ENCODE assay signal across 8 mouse cellular contexts in genomic region chr11:58904410-58904718, GRCm38 (mm10). TPM values are rescaled to one million over a fixed set of nuclear protein-coding genes. Genes with fewer than 3 reads are reported as not detected.
DNase-seq lines count a peak whose midpoint lies in the region; ATAC-seq and TF ChIP-seq lines count a peak whose summit lies in the region.

No protein-coding gene starts in this region.

- H3K36me3 ChIP-seq in heart, embryonic 14.5 days (ENCODE audit: control insufficient read depth, insufficient read depth, low read length), result peaks cover 32% of the 10 kb centered on the region
- peaks cover 8% of the 10 kb centered on the region; the same call in 1 of the 2 replicates for H3K36me3 ChIP-seq in ES-E14 (ENCODE audit: control insufficient read depth, insufficient read depth, low read length, poor library complexity, severe bottlenecking)
- no peaks in the 10 kb centered on the region; the same call in 1 of the 2 replicates for H3K36me3 ChIP-seq in forebrain, embryonic 16.5 days (ENCODE audit: control insufficient read depth, insufficient read depth)
- peaks cover 19% of the 10 kb centered on the region for H3K36me3 ChIP-seq in liver, postnatal 0 days (replicated peaks; ENCODE audit: insufficient read depth, low read length)

- no peak for TF ChIP-seq EP300 in liver, postnatal 0 days (IDR thresholded peaks at IDR 0.05; ENCODE audit: low read depth)

- in situ Hi-C loops in ES-E14 (cut with MboI; ENCODE audit: low sequenced_read_pairs in 2 of 2, unreplicated experiment in 2 of 2), result no loop called here

- ATAC-seq in heart, embryonic 14.5 days (ENCODE audit: insufficient number of reproducible peaks, insufficient read depth, low FRiP score, low read depth), result no peak
- peak; percentile 9 for ATAC-seq in forebrain, embryonic 16.5 days
- peak; percentile 16; the same call in 1 of the 2 replicates for ATAC-seq in liver, postnatal 0 days

- H3K27ac ChIP-seq in heart, embryonic 14.5 days (replicated peaks in 1 of 2; ENCODE audit: control insufficient read depth in 1 of 2, insufficient read depth in 1 of 2, low read depth in 2 of 2, low read length in 2 of 2), result peak overlapping the region; percentile 66 to 88; a peak in 2 of 4 replicates
- no peak overlapping the region for H3K27ac ChIP-seq in ES-E14 (ENCODE audit: insufficient read depth, low read depth, low read length, poor library complexity, severe bottlenecking)
- H3K27ac ChIP-seq in forebrain, embryonic 16.5 days (ENCODE audit: low read length), result no peak overlapping the region
- H3K27ac ChIP-seq in liver, postnatal 0 days (ENCODE audit: low read depth), result peak overlapping the region; percentile 96

- H3K9ac ChIP-seq in heart, embryonic 14.5 days (ENCODE audit: low read length), result peak overlapping the region; percentile 82
- H3K9ac ChIP-seq in ES-E14 (ENCODE audit: insufficient read depth, low read depth, low read length, poor library complexity, severe bottlenecking), result no peak overlapping the region; the same call in 1 of the 2 replicates
- H3K9ac ChIP-seq in forebrain, embryonic 16.5 days (replicated peaks; ENCODE audit: low read depth, low read length), result 0 out of 2 replicates have a peak overlapping the region, but pooled peaks have one; percentile 36
- peak overlapping the region; percentile 88 for H3K9ac ChIP-seq in liver, postnatal 0 days (replicated peaks)

- 2% methylated on average over 8 of the region's 8 CpGs for WGBS in heart, embryonic 14.5 days
- WGBS in forebrain, embryonic 16.5 days, result 1% methylated on average over 8 of the region's 8 CpGs
- under 1% methylated on average over 8 of the region's 8 CpGs for WGBS in liver, postnatal 0 days (ENCODE audit: insufficient replicate concordance)

- intact Hi-C loops in heart, postnatal 25 days (cut with DNase I), result no loop called here
- intact Hi-C loops in left cerebral cortex, postnatal 10 days (cut with DNase I), result no loop called here

- no peak for DNase-seq in heart, postnatal 25 days (ENCODE audit: low spot score)
- no peak for DNase-seq in ES-E14 (ENCODE audit: low read depth, low spot score)
- DNase-seq in liver, postnatal 0 days, result no peak
- DNase-seq in right cerebral cortex, postnatal 25 days, result no peak
- no peak for DNase-seq in left cerebral cortex, postnatal 10 days (ENCODE audit: extremely low spot score in 1 of 2, low spot score in 2 of 2)
- no peak for DNase-seq in kidney, postnatal 14 days

- H3K4me1 ChIP-seq in heart, embryonic 14.5 days (ENCODE audit: control insufficient read depth in 2 of 2, insufficient read depth in 2 of 2, low read length in 2 of 2), result peaks cover 2 to 7% of the 10 kb centered on the region in 2 experiments; a peak in 3 of 4 replicates
- H3K4me1 ChIP-seq in ES-E14 (ENCODE audit: control insufficient read depth in 2 of 2, insufficient read depth in 2 of 2, low read length in 2 of 2, poor library complexity in 1 of 2), result peaks cover 0 to 4% of the 10 kb centered on the region in 2 experiments; a peak in 1 of 4 replicates
- peaks cover 8% of the 10 kb centered on the region for H3K4me1 ChIP-seq in forebrain, embryonic 16.5 days (replicated peaks; ENCODE audit: control insufficient read depth, insufficient read depth, low read length)
- peaks cover 25% of the 10 kb centered on the region for H3K4me1 ChIP-seq in liver, postnatal 0 days (ENCODE audit: insufficient read depth)

- TF ChIP-seq CTCF in liver, postnatal 0 days (IDR thresholded peaks at IDR 0.05; ENCODE audit: low read depth), result no peak

- no peaks in the 10 kb centered on the region for H3K27me3 ChIP-seq in heart, embryonic 14.5 days (ENCODE audit: control insufficient read depth, insufficient read depth, low read length)
- no peaks in the 10 kb centered on the region for H3K27me3 ChIP-seq in forebrain, embryonic 16.5 days (replicated peaks; ENCODE audit: control insufficient read depth, insufficient read depth, low read length)
- H3K27me3 ChIP-seq in liver, postnatal 0 days (ENCODE audit: insufficient read depth, low read length), result no peaks in the 10 kb centered on the region

- peak overlapping the region; percentile 65 to 73 for H3K4me3 ChIP-seq in heart, embryonic 14.5 days (ENCODE audit: control insufficient read depth in 1 of 2, insufficient read depth in 1 of 2, low read depth in 1 of 2, low read length in 2 of 2)
- H3K4me3 ChIP-seq in ES-E14 (ENCODE audit: insufficient read depth in 1 of 2, low read depth in 1 of 2, low read length in 2 of 2, poor library complexity in 1 of 2, severe bottlenecking in 1 of 2), result peak overlapping the region; percentile 44 to 87; a peak in 3 of 4 replicates
- H3K4me3 ChIP-seq in forebrain, embryonic 16.5 days (replicated peaks; ENCODE audit: low read length), result peak overlapping the region; percentile 70
- H3K4me3 ChIP-seq in liver, postnatal 0 days (ENCODE audit: low read depth, low read length), result peak overlapping the region; percentile 67

- H3K4me2 ChIP-seq in heart, embryonic 14.5 days (ENCODE audit: low read length), result peak overlapping the region; percentile 90
- H3K4me2 ChIP-seq in forebrain, embryonic 16.5 days (ENCODE audit: low read length), result peak overlapping the region; percentile 76
- peak overlapping the region; percentile 87 for H3K4me2 ChIP-seq in liver, postnatal 0 days (ENCODE audit: low read depth, low read length)

- H3K9me3 ChIP-seq in heart, embryonic 14.5 days (ENCODE audit: control insufficient read depth, low read length), result no peaks in the 10 kb centered on the region
- H3K9me3 ChIP-seq in ES-E14 (ENCODE audit: control insufficient read depth, insufficient read depth, low read depth, low read length), result no peaks in the 10 kb centered on the region
- H3K9me3 ChIP-seq in forebrain, embryonic 16.5 days (ENCODE audit: control insufficient read depth, low read length), result no peaks in the 10 kb centered on the region
- no peaks in the 10 kb centered on the region for H3K9me3 ChIP-seq in liver, postnatal 0 days (ENCODE audit: low read length)

TF ChIP-seq in ES-E14, 5 proteins besides CTCF, POLR2A, EP300 and RAD21:
- TF ChIP-seq ZC3H11A (IDR thresholded peaks at IDR 0.05; ENCODE audit: borderline replicate concordance, low read depth, low read length) (no peak), CHD2 (IDR thresholded peaks at IDR 0.05; ENCODE audit: low read depth, low read length) (no peak), MAFK (IDR thresholded peaks at IDR 0.05; ENCODE audit: insufficient read depth, low read depth, low read length) (no peak), HCFC1 (IDR thresholded peaks at IDR 0.05; ENCODE audit: borderline replicate concordance, insufficient read depth, low read length) (no peak), ZNF384 (IDR thresholded peaks at IDR 0.05; ENCODE audit: low read depth, low read length) (no peak)
TF ChIP-seq in ES-E14: peak in this region for 0.

RNA-seq across cellular contexts. Expression of gene Zfp39, which starts 0.3 kb away (rescaled TPM):
- polyA plus RNA-seq in heart, embryonic 14.5 days (2014; fragmentation: Nextera tagmentation; extraction: Ambion mirVana), result 5.3 and 6.0 TPM in 2 replicates
- total RNA-seq in heart, postnatal 25 days (2021), result 1 to 10 TPM; 3.4 to 4.1 TPM
- 3.0 and 3.4 TPM in 2 replicates for total RNA-seq in ES-E14 (2012; rRNA removed)
- polyA plus RNA-seq in forebrain, embryonic 16.5 days (2015; fragmentation: Nextera tagmentation; extraction: Ambion mirVana), result 7.5 and 8.1 TPM in 2 replicates
- 2.8 and 3.1 TPM in 2 replicates for polyA plus RNA-seq in liver, postnatal 0 days (2015; fragmentation: Nextera tagmentation; extraction: Ambion mirVana)
- total RNA-seq in left cerebral cortex, postnatal 10 days (2021), result 1 to 10 TPM; 9.5 to 9.6 TPM

RNA-seq across cellular contexts. Expression of gene Btnl10, which starts 13.3 kb away (rescaled TPM):
- 0.07 TPM in 1 of 2 replicates, not detected in the other for polyA plus RNA-seq in heart, embryonic 14.5 days (2014; fragmentation: Nextera tagmentation; extraction: Ambion mirVana)
- total RNA-seq in heart, postnatal 25 days (2021), result not detected
- total RNA-seq in ES-E14 (2012; rRNA removed), result not detected in 2 replicates
- polyA plus RNA-seq in forebrain, embryonic 16.5 days (2015; fragmentation: Nextera tagmentation; extraction: Ambion mirVana), result not detected in 2 replicates
- 7.9 and 9.9 TPM in 2 replicates for polyA plus RNA-seq in liver, postnatal 0 days (2015; fragmentation: Nextera tagmentation; extraction: Ambion mirVana)
- total RNA-seq in left cerebral cortex, postnatal 10 days (2021), result under 1 TPM in 1 of 2 experiments, not detected in 1; 0.06 TPM

RNA-seq across cellular contexts. Expression of gene Rnf187, which starts 34.4 kb away (rescaled TPM):
- polyA plus RNA-seq in heart, embryonic 14.5 days (2014; fragmentation: Nextera tagmentation; extraction: Ambion mirVana), result 208 and 213 TPM in 2 replicates
- total RNA-seq in heart, postnatal 25 days (2021), result 100 to 1,000 TPM; 163 to 167 TPM
- total RNA-seq in ES-E14 (2012; rRNA removed), result 104 and 115 TPM in 2 replicates
- 423 and 435 TPM in 2 replicates for polyA plus RNA-seq in forebrain, embryonic 16.5 days (2015; fragmentation: Nextera tagmentation; extraction: Ambion mirVana)
- 85.3 and 96.0 TPM in 2 replicates for polyA plus RNA-seq in liver, postnatal 0 days (2015; fragmentation: Nextera tagmentation; extraction: Ambion mirVana)
- 100 to 1,000 TPM; 471 to 480 TPM for total RNA-seq in left cerebral cortex, postnatal 10 days (2021)

RNA-seq across cellular contexts. Expression of gene 2810021J22Rik, which starts 37.3 kb away (rescaled TPM):
- polyA plus RNA-seq in heart, embryonic 14.5 days (2014; fragmentation: Nextera tagmentation; extraction: Ambion mirVana), result 4.0 and 4.8 TPM in 2 replicates
- total RNA-seq in heart, postnatal 25 days (2021), result 1 to 10 TPM; 1.4 to 2.3 TPM
- total RNA-seq in ES-E14 (2012; rRNA removed), result 5.3 and 5.7 TPM in 2 replicates
- polyA plus RNA-seq in forebrain, embryonic 16.5 days (2015; fragmentation: Nextera tagmentation; extraction: Ambion mirVana), result 11.5 and 13.6 TPM in 2 replicates
- polyA plus RNA-seq in liver, postnatal 0 days (2015; fragmentation: Nextera tagmentation; extraction: Ambion mirVana), result 0.94 and 1.6 TPM in 2 replicates
- total RNA-seq in left cerebral cortex, postnatal 10 days (2021), result 10 to 100 TPM in 1 of 2 experiments, 1 to 10 TPM in 1; 8.8 to 11.0 TPM

RNA-seq across cellular contexts. Expression of gene Hist3h2ba, which starts 44.4 kb away (rescaled TPM):
- 8.9 and 16.0 TPM in 2 replicates for polyA plus RNA-seq in heart, embryonic 14.5 days (2014; fragmentation: Nextera tagmentation; extraction: Ambion mirVana)
- total RNA-seq in heart, postnatal 25 days (2021), result 1 to 10 TPM; 1.8 to 2.3 TPM
- total RNA-seq in ES-E14 (2012; rRNA removed), result 109 and 141 TPM in 2 replicates
- polyA plus RNA-seq in forebrain, embryonic 16.5 days (2015; fragmentation: Nextera tagmentation; extraction: Ambion mirVana), result 389 and 395 TPM in 2 replicates
- 4.9 and 10.0 TPM in 2 replicates for polyA plus RNA-seq in liver, postnatal 0 days (2015; fragmentation: Nextera tagmentation; extraction: Ambion mirVana)
- 100 to 1,000 TPM; 172 to 180 TPM for total RNA-seq in left cerebral cortex, postnatal 10 days (2021)

Comparison
In these comparisons a context has a peak if more than half of its experiments do, and no peak if none do; other contexts are left out.
1. H3K27ac ChIP-seq: peak in heart, embryonic 14.5 days (2 of 2) and liver, postnatal 0 days (single experiment); none in ES-E14 (single experiment) and forebrain, embryonic 16.5 days (single experiment).
2. Peak in every context shown above with its lines, with median percentiles within 50 percentile points of each other: H3K4me2 ChIP-seq and H3K4me3 ChIP-seq.